Mouse (Mus musculus) lung, postnatal 14 days (tissue): Measurements from ENCODE around the gene Tgfb1.

Experiments used
- DNase-seq: peaks from one replicate; pipeline ENCODE4 v3.0.0; 2021

The Tgfb1 gene

DNA sequence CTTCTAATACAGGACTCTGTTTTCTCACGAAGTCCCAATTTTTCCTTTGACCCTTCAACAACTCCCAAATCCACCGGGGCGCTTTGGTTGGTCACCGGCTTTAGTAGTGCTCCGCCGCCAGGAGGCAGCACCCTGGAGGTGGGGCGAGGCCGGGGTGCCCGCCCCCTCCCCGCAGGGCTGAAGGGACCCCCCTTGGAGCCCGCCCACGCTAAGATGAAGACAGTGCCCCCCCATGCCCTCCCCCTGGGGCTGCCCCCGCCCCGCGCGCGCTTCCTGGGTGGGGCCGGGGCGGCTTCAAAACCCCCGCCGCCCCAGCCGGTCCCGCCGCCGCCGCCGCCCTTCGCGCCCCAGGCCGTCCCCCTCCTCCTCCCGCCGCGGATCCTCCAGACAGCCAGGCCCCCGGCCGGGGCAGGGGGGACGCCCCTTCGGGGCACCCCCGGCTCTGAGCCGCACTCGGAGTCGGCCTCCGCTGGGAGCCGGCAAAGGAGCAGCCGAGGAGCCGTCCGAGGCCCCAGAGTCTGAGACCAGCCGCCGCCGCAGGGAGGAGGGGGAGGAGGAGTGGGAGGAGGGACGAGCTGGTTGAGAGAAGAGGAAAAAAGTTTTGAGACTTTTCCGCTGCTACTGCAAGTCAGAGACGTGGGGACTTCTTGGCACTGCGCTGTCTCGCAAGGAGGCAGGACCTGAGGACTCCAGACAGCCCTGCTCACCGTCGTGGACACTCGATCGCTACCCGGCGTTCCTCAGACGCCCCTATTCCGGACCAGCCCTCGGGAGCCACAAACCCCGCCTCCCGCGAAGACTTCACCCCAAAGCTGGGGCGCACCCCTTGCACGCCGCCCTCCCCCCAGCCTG, at the start of gene Tgfb1:
Gene Tgfb1 (plus strand): TSS at position 323 of the 852 bp plus-strand sequence.
- peak; percentile 88 for DNase-seq

DNA sequence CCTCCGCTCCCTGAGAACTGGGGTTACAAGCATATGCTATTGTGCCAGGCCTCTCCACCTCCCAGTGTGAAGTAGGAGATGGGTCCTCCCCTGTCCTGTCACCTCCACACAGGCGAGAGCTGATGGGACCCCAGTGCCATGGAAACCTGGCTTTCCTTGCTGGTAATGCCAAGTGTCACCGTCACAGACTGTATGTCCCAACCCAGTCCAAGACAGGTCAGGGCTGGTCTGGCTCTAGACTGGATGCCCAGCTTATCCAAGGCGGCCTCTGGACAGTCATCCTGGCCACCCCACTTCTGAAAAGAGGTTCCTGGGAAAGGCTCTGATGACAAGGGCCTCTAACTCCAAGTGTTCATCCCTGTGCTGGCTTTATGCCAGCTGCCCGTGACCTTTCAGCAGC, 49.7 kb upstream of the Tgfb1 start:
- no peak for DNase-seq

DNA sequence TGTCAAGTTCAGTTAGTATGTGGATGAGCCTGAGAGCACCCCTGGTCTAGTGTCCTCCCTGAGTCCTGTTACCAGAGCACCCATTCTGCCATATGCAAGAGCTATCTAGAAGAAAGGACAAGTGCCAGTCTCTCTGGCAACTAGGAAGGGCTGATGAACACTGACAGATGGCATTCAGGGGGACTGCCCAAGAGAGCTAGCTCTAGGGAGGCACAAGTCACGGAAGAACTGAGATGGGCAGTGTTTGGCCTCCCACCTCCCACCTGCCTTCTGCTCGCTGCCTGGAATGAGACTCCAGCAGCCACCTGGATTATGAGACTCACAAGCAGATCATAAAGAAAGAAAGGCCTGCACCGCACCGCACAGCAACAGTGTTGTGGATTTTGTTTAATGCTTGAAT, 47.0 kb upstream of the Tgfb1 start:
- no peak for DNase-seq

DNA sequence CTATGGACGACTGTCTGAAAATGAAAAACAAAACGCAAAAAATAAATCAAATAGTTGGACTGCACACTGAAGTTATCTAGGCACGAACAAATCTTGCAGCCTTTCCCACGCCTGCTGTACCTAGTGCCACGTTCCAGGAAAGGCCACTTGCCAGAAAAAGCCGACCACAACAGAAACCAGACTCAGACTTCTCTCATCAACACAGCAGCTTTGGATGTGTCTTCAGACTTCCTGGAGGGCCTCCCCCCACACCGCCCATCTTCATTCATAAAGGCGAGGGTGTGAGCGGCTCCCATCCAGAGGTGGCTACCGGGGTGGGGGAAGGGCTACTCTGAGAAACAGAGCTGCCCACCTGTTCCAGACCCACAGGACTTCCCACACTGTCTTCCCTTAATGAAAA, 42.7 kb upstream of the Tgfb1 start:
- no peak for DNase-seq

DNA sequence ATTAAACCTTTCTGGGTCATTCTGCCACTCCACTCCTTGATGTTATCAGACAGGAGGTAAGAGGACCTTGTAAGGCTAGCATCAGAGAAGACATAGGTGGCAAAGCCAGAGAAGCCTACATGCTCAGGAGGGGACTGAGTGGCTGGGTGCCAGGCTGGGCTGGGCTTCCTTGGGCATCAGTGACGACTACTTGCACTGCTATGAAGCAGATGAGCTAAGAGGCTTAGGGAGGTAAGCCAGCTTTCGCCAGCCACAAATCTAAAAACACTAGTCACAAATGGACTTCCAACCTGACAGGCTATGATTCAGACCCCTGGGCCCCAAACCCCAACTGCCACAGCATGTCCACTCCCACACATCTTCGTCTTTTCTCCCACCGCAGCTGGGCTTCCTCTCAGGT, 42.2 kb upstream of the Tgfb1 start:
- DNase-seq = no peak

DNA sequence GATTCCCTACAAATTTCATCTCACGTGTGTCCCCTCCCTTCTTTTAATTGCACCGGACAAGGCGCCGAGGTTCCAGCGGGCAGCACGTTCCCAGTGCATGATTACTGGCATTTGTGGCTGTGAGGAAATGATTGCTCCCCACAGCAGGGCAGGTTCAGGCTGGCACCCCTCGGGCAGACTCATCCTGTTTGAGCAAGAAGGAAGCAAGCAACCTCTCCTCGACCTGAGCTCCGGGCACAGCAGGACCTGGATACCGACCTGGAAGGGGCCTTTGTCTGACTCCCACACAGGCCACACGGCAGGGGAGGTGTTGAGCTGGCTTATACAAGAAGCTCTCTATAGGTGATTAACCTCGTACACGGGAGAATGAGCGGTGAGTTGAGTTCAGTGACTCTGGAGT, 41.7 kb upstream of the Tgfb1 start:
- DNase-seq = no peak

DNA sequence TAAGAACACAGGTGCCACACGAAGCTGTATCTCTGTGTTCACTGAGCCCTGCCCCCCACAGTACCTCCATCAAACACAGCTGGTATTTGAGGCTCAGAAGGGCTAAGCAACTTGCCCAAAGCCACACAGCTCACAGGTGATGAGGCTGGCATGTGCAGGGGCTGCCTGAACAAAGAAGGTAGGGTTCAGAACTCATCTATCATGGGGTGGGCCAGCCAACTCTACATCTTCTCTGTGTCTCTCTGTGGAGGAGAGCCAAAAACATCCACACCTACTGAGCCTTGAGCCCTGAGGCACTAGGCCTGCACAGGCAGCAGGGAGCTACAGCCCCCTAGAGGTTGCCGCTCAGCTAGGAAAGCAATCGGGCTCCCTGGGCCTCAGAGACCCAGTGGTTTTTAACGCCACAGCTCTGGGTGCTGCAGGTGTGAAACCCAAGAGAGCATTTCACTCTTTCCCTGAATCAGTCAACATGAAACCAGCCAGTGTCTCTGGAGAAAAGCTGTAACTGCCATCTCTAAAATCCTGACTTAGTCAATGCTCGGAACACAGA, 39.2 kb upstream of the Tgfb1 start:
- no peak for DNase-seq

DNA sequence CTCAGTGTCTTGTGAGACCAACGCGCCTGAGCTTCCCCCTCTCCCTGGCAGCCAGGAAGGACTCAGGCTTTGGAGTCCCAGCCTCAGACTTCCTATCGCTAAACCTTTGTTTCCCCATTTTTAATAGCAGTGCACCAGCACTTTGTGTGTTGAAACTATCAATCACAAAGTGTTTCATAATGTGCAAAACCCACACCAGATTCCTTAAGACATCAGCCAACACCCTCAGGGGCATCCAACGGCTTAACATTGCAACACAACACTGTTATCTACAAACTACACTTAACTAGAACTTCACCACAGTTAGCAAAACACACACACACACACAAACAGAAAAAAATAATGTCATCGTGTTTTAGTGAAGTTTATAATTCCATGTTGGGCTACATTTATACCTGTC, 37.0 kb upstream of the Tgfb1 start:
- DNase-seq = no peak

DNA sequence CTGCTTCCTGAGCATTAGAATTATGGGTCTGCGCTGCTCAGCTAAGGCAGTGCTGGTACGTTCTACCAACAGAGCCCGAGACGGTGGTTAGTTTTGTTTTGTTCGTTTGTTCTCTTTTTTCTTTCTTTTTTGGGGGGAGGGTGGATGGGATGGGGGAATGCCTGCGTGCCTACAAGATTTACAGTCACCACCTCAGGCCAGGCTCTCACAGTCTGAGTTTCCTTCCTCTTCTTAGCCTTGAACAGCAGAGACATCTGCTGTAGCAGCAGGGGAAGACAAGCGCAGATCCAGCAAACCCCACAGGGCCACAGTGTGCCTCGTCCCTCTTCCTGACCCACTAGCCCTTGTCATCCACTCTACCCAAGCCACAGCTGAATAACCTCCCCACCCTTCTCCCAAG, 35.5 kb upstream of the Tgfb1 start:
- no peak for DNase-seq

DNA sequence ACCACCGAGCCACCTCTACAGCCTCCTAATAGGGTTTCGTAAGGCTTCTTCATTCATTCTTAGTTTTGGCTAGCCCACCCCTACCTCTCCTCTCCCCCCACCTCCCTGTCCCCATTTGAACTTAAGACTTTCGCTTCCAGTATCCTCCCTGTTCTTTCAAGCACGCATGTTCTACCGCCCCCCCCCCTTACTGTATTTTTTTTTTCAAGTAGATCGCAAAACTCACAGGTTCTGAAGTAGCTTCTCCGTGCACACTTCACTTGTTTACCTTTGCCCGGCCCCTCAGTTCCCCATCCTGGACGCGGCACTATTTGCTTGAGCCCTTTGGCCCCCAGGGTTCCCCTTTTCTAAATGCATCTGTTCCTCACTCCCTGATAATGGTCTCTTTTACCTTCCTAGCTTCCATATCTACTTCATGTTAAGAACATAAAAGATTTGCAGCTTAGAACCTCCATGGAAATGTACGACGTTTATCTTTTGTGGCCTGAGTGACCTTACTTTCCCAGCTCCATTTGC, 34.5 kb upstream of the Tgfb1 start:
- DNase-seq = no peak

DNA sequence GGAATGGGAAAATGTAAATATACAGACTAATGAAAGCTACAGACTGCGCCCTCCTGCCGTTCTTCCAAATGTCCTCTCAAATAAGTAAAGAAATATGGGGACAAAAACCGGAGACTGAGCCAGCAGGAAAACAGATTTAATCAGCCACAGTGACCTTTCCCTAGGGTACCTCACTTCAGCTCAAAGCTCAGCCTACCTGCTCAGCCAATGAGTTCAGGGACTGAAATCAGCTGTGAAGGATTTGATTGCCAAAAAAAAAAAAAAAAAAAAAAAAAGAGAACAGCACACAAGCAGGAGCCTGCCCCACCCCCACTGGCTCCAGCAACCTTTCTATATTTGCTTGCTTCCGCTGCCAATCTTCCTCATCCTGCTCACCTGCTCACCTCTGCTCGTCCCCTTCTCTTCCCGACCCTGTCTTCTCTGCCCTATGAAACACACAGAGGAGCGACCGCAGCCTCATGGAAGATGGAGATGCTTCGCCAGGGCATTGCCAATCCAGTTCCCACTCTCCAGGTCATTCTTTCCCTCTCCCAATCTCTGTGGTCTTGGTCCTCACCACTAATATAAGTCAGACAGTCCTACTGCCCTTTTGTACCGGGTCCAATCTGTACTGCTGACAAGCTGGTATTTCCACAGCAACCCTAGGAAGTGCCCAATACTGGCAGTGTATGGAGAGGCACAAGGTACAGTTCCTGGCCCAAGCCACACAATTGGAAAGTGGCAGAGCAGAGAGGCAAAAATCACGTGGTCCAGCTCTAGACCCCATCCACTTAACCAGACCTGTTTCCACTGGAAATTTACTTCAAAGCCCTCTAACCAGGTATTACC, 31.0 kb upstream of the Tgfb1 start:
- DNase-seq = no peak

DNA sequence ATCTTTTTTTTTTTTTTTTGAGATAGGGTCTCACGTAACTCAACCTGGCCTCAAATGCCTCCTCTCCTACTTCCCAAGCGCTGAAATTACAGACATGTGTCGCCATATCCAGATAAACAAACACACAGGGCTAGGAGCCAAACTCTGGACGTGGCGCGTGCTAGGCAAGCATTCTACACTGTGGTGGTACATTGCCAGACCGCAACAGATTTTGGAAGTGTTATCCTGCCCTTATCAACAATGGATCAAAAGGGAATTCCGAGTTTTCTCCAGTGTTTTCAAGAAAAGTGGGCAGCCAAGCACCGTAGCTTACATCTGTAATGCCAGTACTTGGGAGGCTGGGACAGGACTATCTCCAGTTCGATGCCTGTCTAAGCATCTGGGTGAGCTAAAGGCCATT, 29.0 kb upstream of the Tgfb1 start:
- no peak for DNase-seq

DNA sequence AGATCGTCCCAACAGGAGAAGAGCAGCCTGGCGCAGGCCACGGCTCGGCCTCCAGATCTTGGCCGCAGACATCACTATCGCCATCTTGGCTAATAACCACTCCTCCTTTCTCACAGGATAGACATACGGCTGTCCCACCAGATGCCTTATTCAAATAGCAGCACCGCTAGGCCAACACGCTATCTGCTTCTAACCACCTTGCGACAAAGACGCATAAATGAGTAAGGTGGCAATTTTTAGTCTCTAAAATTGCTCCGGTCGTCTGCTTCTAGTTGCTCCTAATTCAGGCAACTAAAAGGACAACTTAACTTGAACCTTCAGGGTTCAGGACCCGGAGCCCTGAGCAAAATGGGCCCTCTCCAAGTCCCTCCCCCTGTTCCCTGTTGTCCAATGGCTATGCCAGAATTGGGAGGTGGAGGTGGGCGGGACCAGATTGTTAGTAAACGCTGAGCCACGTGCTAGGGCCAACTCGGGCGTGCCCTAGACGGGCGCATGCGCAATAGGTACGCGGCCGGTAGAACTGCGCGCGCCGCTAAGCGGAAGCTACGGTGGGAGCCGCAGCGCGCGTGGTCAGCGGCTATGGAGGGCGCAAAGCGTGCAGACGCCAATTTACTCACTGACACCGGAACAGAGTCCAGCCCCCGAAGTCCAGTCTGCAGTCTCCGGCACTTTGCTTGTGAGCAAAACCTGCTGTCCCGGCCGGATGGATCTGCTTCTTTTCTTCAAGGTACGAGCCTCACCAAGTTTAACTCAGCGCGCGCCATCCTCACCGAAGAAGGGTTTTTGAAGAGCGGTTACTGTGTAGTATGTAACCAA, 27.9 kb upstream of the Tgfb1 start, which contains the start of the genes Bckdha and Exosc5:
Gene Bckdha (minus strand): TSS at position 325 of the 816 bp plus-strand sequence.
Gene Exosc5 (plus strand): TSS at position 508 of the 816 bp plus-strand sequence.
- DNase-seq = peak; percentile 99

DNA sequence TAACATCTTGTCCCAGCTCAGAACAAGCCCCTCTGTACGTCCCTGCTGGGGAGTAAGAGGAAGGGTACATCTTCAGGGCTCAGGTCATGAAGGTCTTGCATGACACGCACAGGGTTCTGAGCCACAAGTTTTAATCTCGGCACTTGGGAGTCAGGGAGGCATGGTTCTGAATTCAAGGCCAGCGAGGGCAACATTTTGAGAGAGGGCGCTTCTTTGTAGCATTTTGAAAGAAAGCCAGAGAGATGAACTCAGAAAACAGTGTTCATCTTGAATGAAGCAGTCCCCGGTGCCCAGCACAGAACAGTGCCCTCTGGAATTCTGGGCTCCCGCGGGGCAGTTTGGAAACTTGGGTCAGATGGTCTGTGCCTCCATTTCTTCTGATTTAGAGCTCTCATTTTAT, 20.4 kb upstream of the Tgfb1 start:
- no peak for DNase-seq

DNA sequence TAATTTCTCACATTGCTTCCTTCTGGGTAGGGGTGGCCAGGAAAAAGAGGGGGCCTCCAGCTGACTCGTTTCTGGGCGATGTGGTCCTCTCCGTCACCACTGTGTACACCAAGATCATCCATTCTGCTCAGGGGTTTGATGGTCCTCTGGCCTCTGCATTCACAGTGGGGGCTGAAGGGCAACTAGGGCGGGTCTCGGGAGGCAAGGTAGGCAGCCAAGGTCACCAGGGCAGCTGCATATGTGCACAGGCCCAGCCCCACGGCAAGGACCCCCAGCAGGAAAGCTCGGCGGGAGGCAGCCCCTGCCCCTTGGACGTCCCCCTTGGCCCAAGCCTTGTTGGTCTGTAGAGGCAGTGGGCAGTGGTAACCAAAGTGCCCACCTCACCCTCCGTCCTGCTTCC, 17.6 kb upstream of the Tgfb1 start:
- DNase-seq = no peak

DNA sequence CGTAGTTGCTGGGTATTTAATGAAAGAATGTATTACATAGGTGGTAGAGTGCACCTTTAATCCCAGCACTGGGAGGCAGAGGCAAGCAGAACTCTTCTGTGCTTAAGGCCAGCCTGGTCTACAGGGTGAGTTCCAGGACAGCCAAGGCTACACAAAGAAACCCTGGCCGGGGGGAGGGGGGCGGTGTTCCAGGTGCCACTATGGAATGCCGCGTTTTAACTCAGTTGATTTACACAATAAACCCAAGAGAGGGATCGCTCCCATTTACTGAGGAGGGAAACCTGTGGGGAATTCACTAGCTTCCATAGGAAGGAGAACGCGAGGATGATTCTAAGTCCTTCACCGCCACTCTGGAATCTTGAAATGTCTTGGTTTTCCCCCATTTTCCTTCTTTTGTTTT, 17.2 kb upstream of the Tgfb1 start:
- DNase-seq = no peak

DNA sequence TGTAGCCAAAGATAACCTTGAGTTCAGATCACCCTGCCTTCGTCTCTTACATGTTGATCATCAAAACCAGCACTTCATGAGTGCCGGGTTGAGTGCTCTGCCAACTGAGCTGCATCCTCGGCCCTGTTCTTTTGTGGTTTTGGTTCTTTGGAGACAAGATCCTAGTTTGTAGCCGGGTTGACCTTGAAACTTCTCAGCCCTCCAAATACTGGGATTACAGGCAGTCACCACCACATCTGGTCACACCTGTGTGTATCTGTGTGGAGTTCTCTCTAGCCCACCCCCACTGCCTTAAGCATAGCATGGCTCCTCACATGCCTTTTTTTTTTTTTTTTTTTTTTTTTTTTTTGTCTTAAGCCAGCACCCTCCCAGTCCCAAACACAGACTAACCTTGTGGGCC, 16.7 kb upstream of the Tgfb1 start:
- DNase-seq = no peak

DNA sequence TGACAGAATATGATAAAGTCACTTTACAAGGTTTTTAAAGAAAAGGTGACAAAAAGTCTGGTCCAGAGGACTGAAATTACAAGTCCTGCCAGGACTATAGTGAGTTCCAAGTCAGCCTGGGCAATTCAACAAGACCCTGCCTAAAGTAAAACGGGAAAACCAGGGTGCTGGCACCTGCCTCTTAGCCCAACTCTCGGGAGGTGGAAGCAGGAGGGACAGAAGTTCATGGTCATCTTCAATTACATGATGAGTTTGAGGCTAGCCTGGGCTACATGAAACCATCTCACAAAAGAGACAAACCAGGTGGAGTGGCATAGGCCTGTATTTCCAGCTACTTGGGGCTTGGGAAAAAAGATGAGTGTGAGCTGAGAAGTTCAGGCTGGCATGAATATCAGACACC, 15.1 kb upstream of the Tgfb1 start:
- DNase-seq = no peak

DNA sequence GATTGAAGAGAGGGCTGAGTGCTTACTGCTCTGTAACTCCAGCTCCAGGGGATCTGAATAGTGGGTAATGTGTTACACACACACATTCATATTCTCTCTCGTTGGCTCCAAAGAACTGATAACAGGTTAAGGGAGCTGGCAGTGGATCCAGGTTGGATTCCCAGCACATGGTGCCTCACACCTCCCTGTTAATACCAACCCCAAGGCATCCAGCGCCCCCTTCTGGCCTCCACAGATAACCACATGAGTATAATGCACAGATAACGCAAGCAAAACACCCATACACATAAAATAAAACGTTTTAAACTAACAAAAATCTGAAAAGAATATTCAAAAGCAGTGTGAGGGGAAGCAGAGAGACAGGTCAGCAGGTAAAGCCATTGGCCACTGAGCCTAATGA, 14.4 kb upstream of the Tgfb1 start:
- no peak for DNase-seq

DNA sequence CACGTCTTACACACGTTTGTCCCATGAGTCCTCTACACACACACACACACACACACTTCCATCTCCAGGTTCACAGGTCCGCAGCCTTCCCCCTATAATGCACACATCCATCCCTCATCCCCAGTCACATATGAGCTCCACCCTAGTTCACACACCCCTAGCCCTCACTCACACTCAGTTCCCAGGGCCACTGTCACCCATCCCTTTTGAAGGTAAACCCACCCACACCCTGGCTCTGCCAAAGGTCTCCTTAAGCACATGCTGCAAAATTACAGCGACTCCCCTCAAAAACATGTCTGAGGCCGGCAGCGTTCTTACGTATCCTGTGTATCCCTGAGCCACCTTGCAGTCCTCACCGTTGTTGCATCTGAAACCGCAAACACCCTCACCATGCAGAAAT, 12.5 kb upstream of the Tgfb1 start:
- no peak for DNase-seq

DNA sequence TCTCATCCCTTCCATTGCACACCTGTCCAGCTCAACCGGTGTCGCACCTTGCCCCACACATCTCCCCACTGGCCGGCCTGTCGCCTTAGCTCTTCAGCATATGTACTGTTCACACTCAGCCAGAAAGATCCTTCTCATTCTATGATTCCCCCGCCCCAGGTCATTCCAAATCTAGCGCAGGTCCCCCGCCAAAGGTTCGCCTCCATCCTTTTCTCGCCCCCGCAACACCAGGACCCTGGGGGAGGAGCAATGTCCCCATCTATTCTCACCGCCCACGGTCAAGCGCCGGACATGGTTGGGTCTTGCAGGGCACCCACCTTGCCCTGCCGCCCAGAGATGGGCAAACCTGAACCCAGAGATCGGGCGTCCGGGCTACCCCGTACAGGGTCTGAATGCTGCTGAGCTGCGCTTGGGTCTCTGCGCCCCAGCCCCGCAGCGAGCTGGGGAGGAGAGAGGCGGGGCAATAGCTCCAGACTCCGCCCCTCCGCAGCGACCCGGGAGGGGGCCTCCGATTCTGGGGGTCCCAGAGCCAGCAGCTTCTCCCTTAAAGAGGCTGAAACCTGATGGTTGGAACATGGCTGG, 12.0 kb upstream of the Tgfb1 start, which contains the start of gene Tmem91:
Gene Tmem91 (minus strand): TSS at position 448 of the 582 bp plus-strand sequence.
- no peak for DNase-seq

DNA sequence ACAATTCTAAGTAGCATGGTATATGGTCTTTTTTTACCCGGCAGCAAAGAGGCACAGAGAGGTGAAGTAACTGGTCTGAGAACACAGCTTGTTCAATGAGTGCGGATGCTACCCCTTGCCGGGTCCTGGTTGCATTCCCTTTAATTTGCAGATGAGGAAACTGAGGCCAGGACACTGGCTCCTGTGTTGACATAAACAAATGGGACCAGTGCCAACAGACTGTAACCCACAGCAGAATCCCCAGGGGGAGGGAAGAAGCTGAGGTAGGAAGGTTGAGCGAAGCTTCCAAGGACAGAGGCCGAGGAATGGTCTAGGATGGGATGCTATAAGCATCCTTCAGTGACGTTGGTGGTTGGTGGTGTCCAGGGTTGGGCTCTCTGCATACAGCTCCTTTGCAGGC, 11.4 kb upstream of the Tgfb1 start:
- DNase-seq = no peak
